Mouse (Mus musculus) kidney, embryonic 14.5 days (tissue): Measurements from ENCODE around the gene Slc7a4. TPM values are rescaled to one million over a fixed set of nuclear protein-coding genes. Genes with fewer than 3 reads are reported as not detected.

Experiments used
- ATAC-seq: fragments of 200-750 bp; cut with Nextera tagmentation; 2 replicates; pipeline ENCODE4 v1.8.0; 2017; ENCODE audit warnings: moderate number of reproducible peaks, mild to moderate bottlenecking, moderate TSS enrichment, moderate library complexity; ENCODE audit not compliant: low FRiP score, low TSS enrichment
- H3K27ac ChIP-seq: fragments of 300-500 bp; sonication (generic); 2 replicates; pipeline ENCODE4 v1.5.1; 2014; ENCODE audit warnings: low read depth, mild to moderate bottlenecking, low read length, moderate library complexity, mixed read lengths
- H3K27me3 ChIP-seq: fragments of 300-500 bp; sonication (generic); 2 replicates; pipeline ENCODE4 v1.6.1; 2014; ENCODE audit warnings: mild to moderate bottlenecking, low read length; ENCODE audit not compliant: control insufficient read depth, insufficient read depth
- H3K36me3 ChIP-seq: fragments of 300-500 bp; sonication (generic); 2 replicates; pipeline ENCODE4 v1.6.1; 2014; ENCODE audit warnings: low read length, mixed read lengths; ENCODE audit not compliant: control insufficient read depth, insufficient read depth
- H3K4me1 ChIP-seq: fragments of 300-500 bp; sonication (generic); 2 replicates; pipeline ENCODE4 v1.6.1; 2014; ENCODE audit warnings: low read length, mixed read lengths; ENCODE audit not compliant: control insufficient read depth, insufficient read depth
- H3K4me2 ChIP-seq: fragments of 300-500 bp; sonication (generic); replicated peaks from 2 replicates; pipeline ENCODE4 v1.6.1; 2014; ENCODE audit warnings: low read depth, mild to moderate bottlenecking, low read length
- H3K4me3 ChIP-seq: fragments of 300-500 bp; sonication (generic); 2 replicates; pipeline ENCODE4 v1.5.1; 2014; ENCODE audit warnings: mild to moderate bottlenecking, low read length
- H3K9ac ChIP-seq: fragments of 300-500 bp; sonication (generic); 2 replicates; pipeline ENCODE4 v1.6.1; 2014; ENCODE audit warnings: low read depth, mild to moderate bottlenecking, low read length, moderate library complexity
- H3K9me3 ChIP-seq: fragments of 300-500 bp; sonication (generic); 2 replicates; pipeline ENCODE4 v1.6.1; 2016; ENCODE audit warnings: low read length; ENCODE audit not compliant: control insufficient read depth
- WGBS: fragments of 180-500 bp; shearing (Covaris S2); extraction: QIAGEN DNeasy Blood & Tissue Kit; methylation state at CpG from one replicate; pipeline ENCODE4 v1.1.7; 2014; 5-methylcytosine and 5-hydroxymethylcytosine counted together
- polyA plus RNA-seq: library from polyadenylated mRNA; unstranded; fragments of >200 nt; fragmentation: Nextera tagmentation; extraction: Ambion mirVana; gene quantifications from 2 replicates; pipeline ENCODE4 v1.2.1, GENCODE M21; 2014

Gene Slc7a4
- polyA plus RNA-seq, 1 experiment from 2014 or later = 6.6 TPM

DNA sequence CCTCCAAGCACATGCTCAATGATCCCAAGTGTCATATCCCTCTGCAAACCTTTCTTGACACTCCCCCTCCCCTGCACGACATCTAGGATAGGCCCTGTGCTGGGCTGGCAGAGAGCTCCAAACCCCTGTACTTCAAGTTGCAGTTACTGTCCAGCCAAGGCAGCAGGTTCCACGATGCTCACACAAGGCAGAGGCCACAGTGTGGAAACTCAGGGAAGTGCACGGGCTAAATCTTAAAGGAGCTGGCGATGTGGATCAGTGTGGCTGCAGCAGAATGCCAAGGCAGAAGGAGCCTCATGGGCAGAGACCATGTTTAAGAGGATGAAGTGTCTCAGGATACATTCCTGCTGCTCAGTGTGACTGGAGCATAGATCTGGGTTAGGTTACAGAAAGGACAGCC is 16.8 kb downstream of the Slc7a4 start:
- Histone ChIP-seq H3K27ac (no peak overlapping the region), H3K4me2 (no peak overlapping the region), H3K9ac (no peak overlapping the region), H3K36me3 (no peaks in the 10 kb centered on the region), H3K9me3 (no peaks in the 10 kb centered on the region), H3K27me3 (no peaks in the 10 kb centered on the region; the same call in 1 of the 2 replicates), H3K4me1 (no peaks in the 10 kb centered on the region), H3K4me3 (no peak overlapping the region)
- 14% methylated on average over 4 of the region's 4 CpGs for WGBS
- no peak for ATAC-seq

DNA sequence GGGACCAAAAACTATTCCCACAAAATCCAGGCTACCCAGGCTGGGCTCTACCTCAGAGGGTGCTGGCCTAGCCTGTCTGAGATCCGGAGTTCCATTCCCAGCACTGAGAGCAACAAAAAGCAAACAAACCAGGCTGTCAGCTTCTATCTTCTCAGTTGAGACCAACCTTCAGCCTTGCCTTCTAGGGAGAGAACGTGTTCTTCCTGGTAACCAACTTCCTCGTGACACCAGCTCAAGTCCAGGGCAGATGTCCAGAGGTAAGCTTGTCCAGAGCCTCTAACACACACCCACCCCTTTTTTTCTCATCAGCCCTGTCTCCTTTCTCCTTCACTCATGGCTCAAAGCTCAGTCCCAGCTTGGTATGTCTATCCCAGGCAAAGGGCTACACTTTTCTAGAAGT is 18.2 kb downstream of the Slc7a4 start:
- no peak overlapping the region for H3K4me3 ChIP-seq
- H3K27me3 ChIP-seq = no peaks in the 10 kb centered on the region; the same call in 1 of the 2 replicates
- no peaks in the 10 kb centered on the region for H3K36me3 ChIP-seq
- 77% methylated on average over 3 of the region's 3 CpGs for WGBS
- no peaks in the 10 kb centered on the region for H3K9me3 ChIP-seq
- no peak for ATAC-seq
- H3K4me2 ChIP-seq = no peak overlapping the region
- H3K4me1 ChIP-seq = peaks cover 7% of the 10 kb centered on the region
- H3K9ac ChIP-seq = no peak overlapping the region
- no peak overlapping the region for H3K27ac ChIP-seq

DNA sequence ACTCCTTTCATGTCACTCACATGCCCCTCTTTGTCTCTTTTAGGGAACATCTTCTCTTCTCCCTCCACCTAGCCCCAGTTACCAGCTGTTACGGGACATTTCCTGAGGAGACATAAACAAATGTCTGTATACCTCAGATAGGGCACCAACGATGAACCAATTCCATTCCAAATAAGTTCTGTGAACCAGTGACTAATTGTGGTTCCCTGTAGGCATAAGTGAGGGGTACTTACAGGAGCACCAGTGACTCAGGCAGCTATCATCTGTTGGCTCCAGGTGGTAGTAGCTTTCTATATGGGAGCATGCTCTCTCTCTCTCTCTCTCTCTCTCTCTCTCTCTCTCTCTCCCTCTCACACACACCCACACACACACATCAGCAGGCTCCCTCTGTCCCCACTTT is 18.8 kb downstream of the Slc7a4 start:
- peaks cover 9% of the 10 kb centered on the region for H3K4me1 ChIP-seq
- no peaks in the 10 kb centered on the region for H3K36me3 ChIP-seq
- H3K27ac ChIP-seq = no peak overlapping the region
- no peak for ATAC-seq
- no peaks in the 10 kb centered on the region for H3K9me3 ChIP-seq
- WGBS = 81% methylated on average over 2 of the region's 2 CpGs
- H3K27me3 ChIP-seq = no peaks in the 10 kb centered on the region; the same call in 1 of the 2 replicates
- H3K4me2 ChIP-seq = no peak overlapping the region
- H3K9ac ChIP-seq = no peak overlapping the region
- no peak overlapping the region for H3K4me3 ChIP-seq

GRCm38 (mm10) chr16:17563580-17563979 is 19.4 kb downstream of the Slc7a4 start:
- ATAC-seq = no peak
- Histone ChIP-seq H3K9me3 (no peaks in the 10 kb centered on the region), H3K9ac (no peak overlapping the region), H3K27me3 (no peaks in the 10 kb centered on the region; the same call in 1 of the 2 replicates), H3K36me3 (no peaks in the 10 kb centered on the region), H3K4me2 (no peak overlapping the region), H3K27ac (no peak overlapping the region), H3K4me3 (no peak overlapping the region), H3K4me1 (peaks cover 15% of the 10 kb centered on the region)
- WGBS = 18% methylated on average over 1 of the region's 1 CpGs

DNA sequence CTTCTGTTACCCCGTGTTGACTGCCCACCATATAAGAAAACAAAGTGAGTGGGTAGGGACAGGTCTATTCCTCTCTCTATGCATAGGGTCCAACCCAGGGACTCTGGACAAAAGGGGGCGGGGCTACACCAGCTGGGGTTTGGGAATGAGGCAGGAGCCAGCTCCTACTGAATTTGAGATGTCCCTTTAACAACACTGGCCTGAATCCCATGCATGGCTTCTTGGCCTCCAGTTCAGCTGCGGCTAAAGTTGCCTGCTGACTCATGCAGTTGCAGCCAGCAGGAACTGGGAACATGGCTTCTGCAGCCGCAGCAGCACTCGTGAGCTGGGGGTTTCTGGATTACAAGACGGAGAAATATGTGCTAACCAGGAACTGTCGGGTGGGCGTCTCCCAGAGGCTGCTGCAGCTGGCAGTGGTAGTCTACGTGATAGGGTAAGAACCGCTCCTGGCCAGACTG is 21.2 kb downstream of the Slc7a4 start, which contains the start of gene P2rx6:
Gene P2rx6 (plus strand): TSS at position 135 of the 458 bp plus-strand sequence.
- peaks cover 19% of the 10 kb centered on the region for H3K4me1 ChIP-seq
- ATAC-seq = peak; percentile 73
- H3K36me3 ChIP-seq = no peaks in the 10 kb centered on the region
- H3K4me2 ChIP-seq = peak within 1 kb of the TSS; percentile 53
- peak within 1 kb of the TSS; percentile 56 for H3K27ac ChIP-seq
- H3K27me3 ChIP-seq = no peaks in the 10 kb centered on the region; the same call in 1 of the 2 replicates
- H3K4me3 ChIP-seq = peak within 1 kb of the TSS; percentile 30
- WGBS = 1% methylated on average over 10 of the region's 10 CpGs
- H3K9me3 ChIP-seq = no peaks in the 10 kb centered on the region
- H3K9ac ChIP-seq = peak within 1 kb of the TSS; percentile 38; the same call in 1 of the 2 replicates

- Histone ChIP-seq H3K4me2 (peak within 1 kb of the TSS; percentile 53), H3K27me3 (no peaks in the 10 kb centered on the region; the same call in 1 of the 2 replicates), H3K9ac (peak within 1 kb of the TSS; percentile 38; the same call in 1 of the 2 replicates), H3K4me3 (peak within 1 kb of the TSS; percentile 30), H3K36me3 (no peaks in the 10 kb centered on the region), H3K9me3 (no peaks in the 10 kb centered on the region), H3K4me1 (peaks cover 19% of the 10 kb centered on the region), H3K27ac (peak within 1 kb of the TSS; percentile 56)
- ATAC-seq = peak; percentile 87
- WGBS = 1% methylated on average over 22 of the region's 22 CpGs
Measured at GRCm38 (mm10) chr16:17561128-17561750, 21.8 kb downstream of the Slc7a4 start, which contains the start of gene Lrrc74b. Lrrc74b (minus strand) TSS chr16:17561247.

GRCm38 (mm10) chr16:17559396-17560027 is 23.5 kb downstream of the Slc7a4 start:
- H3K4me3 ChIP-seq = no peak overlapping the region
- no peak overlapping the region; the same call in 1 of the 2 replicates for H3K9ac ChIP-seq
- ATAC-seq = no peak
- H3K4me1 ChIP-seq = peaks cover 19% of the 10 kb centered on the region
- H3K4me2 ChIP-seq = peak overlapping the region; percentile 25; the same call in 1 of the 2 replicates
- no peaks in the 10 kb centered on the region for H3K36me3 ChIP-seq
- no peaks in the 10 kb centered on the region; the same call in 1 of the 2 replicates for H3K27me3 ChIP-seq
- 74% methylated on average over 9 of the region's 9 CpGs for WGBS
- no peaks in the 10 kb centered on the region for H3K9me3 ChIP-seq
- no peak overlapping the region; the same call in 1 of the 2 replicates for H3K27ac ChIP-seq

GRCm38 (mm10) chr16:17558811-17559210 is 24.2 kb downstream of the Slc7a4 start:
- Histone ChIP-seq H3K4me1 (peaks cover 19% of the 10 kb centered on the region), H3K27ac (peak overlapping the region; percentile 44), H3K9me3 (no peaks in the 10 kb centered on the region), H3K4me3 (no peak overlapping the region), H3K27me3 (no peaks in the 10 kb centered on the region; the same call in 1 of the 2 replicates), H3K4me2 (peak overlapping the region; percentile 25), H3K9ac (peak overlapping the region; percentile 14; the same call in 1 of the 2 replicates), H3K36me3 (no peaks in the 10 kb centered on the region)
- 1% methylated on average over 5 of the region's 5 CpGs for WGBS
- peak; percentile 5; the same call in 1 of the 2 replicates for ATAC-seq
